Mouse (Mus musculus): ENCODE results near the gene Atg16l2.

DNA sequence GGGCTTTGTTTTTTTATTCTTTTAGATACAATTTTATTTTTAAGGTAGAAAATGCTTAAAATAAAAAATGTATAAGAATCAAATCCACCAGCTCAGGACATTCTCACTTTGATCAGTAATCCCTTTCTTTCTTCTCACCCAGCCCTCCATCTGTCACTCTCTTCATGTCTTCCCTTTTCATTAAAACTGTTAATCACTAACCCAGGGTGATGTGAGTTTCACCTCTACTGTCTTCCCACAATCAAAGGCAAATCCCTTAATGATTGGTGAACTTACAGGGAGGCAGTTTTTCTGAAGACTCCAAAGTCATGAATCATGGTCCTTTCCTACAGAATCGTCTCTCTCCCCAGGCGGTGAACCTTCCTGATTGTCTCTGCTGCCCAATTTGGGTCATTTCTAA, 85.3 kb downstream of the Atg16l2 start:
- no peak for TF ChIP-seq CTCF (IDR thresholded peaks at IDR 0.05; ENCODE audit: low read depth, low read length)
- no peak for TF ChIP-seq TAL1 (conservative IDR thresholded peaks at IDR 0.05; ENCODE audit: low read depth, low read length)
- TF ChIP-seq GATA1 (IDR thresholded peaks at IDR 0.05; ENCODE audit: borderline replicate concordance, low read length): no peak

Measured in G1E (cell line).